Mouse (Mus musculus) ZHBTc4 (cell line): Measurements from ENCODE around the gene Slc25a28.

ENCODE experiments used
- DNase-seq: peaks from one replicate; pipeline ENCODE4 v3.0.0-alpha.2; 2011; ENCODE audit warnings: low read depth, low spot score

Slc25a28 gene

GRCm38 (mm10) chr19:43674730-43675524 is at the start of gene Slc25a28:
Slc25a28 (minus strand) TSS chr19:43674881.
- DNase-seq: peak; percentile 100

- DNase-seq: no peak
Measured at GRCm38 (mm10) chr19:43724194-43724593, 49.5 kb upstream of the Slc25a28 start.

DNA sequence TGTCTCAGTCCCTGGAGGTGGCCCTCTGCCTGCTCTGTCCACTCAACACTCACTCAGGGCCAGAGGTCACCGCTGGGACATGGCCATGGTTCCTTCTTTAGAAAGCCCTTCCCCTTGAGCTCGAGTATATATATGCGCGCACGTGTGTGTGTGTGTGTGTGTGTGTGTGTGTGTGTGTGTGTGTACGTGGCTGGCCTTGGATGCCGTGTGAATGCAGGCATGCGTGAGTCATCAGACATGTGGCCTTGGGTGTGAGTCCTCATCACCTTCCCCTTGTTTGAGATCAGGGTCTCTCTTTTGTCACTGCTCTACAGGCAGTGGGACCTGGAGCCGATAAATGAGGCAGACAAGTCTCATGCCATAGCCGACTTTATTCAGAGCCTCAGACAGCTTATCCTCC is 48.8 kb upstream of the Slc25a28 start:
- DNase-seq: no peak

DNA sequence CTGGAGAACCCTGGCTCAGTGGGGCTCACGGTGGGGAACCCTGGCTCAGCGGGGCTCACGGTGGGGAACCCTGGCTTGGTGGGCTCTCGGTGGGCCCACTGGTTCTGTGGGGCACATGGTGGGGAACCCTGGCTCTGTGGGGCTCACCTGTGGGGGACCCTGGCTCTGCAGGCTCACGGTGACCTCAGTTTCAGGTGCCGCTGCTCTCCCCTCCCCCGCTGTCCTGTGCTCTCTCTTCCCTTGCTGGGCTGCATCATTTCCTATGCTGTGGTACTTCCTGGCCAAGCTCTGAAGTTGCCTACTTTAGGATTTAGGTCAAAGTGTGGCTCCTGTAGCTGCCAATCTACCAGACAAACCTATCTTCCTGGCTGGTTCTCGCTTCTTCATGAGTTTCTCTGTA is 48.2 kb upstream of the Slc25a28 start:
- DNase-seq: no peak

DNA sequence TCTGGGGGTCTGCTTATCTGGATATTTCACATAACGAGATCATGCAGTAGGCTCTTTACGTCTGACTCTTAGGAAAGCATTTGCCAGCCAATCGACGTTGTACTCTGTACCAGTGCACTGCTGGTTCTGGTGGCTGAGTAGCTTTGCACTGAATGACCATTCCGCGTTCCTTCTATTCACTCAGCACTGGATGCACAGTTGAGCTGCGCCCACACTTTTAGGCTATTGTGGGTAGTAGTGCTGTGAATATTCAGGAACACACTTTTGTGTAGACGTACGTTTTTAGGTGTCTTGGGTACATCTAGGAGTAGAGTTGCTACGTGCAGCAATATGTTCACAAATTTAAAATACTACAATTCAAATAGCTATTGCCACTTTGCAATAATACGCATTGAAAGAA is 45.4 kb upstream of the Slc25a28 start:
- DNase-seq: no peak

DNA sequence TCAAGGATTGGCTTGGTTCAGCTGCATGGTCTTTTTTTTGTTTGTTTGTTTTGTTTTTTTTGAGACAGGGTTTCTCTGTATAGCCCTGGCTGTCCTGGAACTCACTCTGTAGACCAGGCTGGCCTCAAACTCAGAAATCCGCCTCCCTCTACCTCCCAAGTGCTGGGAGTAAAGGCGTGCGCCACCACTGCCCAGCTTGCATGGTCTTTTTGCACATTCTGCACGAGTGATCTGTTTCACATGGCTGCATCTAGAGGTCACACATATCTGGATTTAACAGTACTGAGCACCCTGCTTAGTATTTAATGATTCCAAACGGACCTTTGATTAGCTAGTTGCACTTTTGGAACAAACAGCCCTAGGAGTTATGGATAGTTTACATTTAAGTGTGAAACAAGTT is 37.3 kb upstream of the Slc25a28 start:
- DNase-seq: no peak

DNA sequence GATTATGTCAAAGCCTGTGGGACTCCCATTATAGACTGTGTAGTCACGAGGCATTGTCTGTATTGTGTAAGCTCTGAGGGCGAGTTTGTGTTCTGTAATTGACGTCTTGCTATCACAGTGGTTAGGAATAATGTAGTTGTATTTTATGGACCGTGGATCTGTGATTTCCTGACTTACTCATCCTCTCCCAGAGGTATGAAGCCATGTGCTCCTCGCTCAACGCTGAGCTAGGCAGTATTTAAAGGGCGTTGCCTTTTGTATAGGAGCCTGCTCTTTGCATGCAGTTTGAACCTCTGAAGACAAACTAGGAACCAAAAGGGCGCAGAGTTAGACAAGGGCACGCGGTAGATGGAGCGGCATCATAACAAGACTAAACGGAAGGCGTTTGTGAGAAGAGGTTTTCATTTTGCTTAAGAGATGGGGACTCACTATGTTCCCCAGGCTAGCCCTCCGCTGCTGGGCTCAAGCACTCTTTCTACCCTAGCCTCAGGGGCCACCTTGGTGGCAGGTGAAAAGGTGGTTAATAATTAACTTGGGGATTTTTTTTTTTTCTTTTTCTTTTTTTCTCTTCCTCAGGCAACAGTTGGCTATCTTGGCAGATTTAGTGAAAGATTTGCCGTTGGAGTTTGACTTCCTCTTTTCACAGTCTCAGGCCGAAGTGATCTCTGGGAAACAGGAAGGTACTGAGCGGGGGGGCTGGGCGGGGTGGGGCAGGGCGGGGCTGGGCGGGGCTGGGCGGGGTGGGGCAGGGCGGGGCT is 36.7 kb upstream of the Slc25a28 start:
- no peak for DNase-seq

GRCm38 (mm10) chr19:43709317-43709716 is 34.6 kb upstream of the Slc25a28 start:
- no peak for DNase-seq

DNA sequence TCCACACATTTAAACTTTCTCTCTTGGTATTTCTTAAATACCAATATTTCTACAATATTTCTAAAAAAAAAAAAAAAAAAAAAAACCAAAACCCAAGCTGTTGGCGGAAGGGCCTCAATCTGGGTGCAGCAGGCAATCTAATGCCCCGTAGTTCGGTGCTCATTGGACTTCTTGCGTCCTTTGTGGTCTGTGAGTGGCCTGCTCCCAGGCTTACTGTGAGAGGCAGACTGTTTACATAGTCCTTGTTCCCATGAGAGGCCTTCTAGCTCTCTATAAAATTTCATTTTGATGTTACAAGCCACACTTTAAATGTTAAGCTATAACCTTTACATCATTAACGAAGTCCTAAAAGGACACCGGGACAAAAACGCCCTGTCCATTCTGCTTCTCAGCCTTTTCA is 33.5 kb upstream of the Slc25a28 start:
- no peak for DNase-seq

GRCm38 (mm10) chr19:43704787-43705497 is 30.3 kb upstream of the Slc25a28 start:
- peak; percentile 21 for DNase-seq

DNA sequence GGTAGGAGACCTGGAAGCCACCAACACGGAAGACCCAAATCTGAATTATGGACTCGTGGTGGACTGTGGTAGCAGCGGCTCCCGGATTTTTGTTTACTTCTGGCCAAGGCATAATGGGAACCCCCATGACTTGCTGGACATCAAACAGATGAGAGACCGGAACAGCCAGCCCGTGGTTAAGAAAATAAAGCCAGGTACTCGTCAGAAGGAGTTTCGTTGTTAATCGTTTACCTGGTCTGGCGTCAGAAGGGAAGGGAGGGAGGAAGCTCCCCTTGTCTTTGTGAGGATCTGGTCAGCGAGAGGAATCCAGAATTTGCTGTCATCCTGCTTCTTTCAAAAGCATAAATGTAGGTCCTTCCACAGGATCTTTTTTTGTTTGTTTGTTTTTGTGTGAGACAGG is 29.5 kb upstream of the Slc25a28 start:
- no peak for DNase-seq

- DNase-seq: no peak
Measured at GRCm38 (mm10) chr19:43699763-43700155, 25.1 kb upstream of the Slc25a28 start.

GRCm38 (mm10) chr19:43699021-43699762 is 24.5 kb upstream of the Slc25a28 start:
- peak; percentile 44 for DNase-seq

- DNase-seq: no peak
Measured at GRCm38 (mm10) chr19:43697666-43698370, 23.1 kb upstream of the Slc25a28 start.

- DNase-seq: no peak
Measured at GRCm38 (mm10) chr19:43695514-43695964, 20.9 kb upstream of the Slc25a28 start.

GRCm38 (mm10) chr19:43692815-43693214 is 18.1 kb upstream of the Slc25a28 start:
- no peak for DNase-seq

GRCm38 (mm10) chr19:43689419-43690246 is 15.0 kb upstream of the Slc25a28 start, which contains the start of gene Entpd7:
Entpd7 (plus strand) TSS chr19:43689672.
- DNase-seq: peak; percentile 98

DNA sequence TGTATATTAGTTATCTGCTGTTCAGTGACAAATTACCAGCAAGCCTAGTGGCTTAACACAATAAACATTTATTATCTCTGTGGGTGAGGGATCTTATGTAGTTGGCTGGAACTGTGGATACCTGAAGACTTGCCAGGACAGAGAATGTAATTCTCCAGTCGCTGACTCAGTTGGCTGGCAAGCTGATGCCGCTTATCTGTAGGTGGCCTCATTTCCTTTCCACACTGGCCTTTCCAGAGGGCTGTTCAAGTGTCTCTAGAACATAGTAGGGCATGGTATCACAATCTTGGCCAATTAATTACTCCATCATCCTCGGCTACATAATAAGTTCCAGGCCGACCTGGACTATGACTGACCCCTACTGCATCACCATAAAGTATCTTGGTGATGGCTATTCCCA is 6.9 kb upstream of the Slc25a28 start:
- no peak for DNase-seq

DNA sequence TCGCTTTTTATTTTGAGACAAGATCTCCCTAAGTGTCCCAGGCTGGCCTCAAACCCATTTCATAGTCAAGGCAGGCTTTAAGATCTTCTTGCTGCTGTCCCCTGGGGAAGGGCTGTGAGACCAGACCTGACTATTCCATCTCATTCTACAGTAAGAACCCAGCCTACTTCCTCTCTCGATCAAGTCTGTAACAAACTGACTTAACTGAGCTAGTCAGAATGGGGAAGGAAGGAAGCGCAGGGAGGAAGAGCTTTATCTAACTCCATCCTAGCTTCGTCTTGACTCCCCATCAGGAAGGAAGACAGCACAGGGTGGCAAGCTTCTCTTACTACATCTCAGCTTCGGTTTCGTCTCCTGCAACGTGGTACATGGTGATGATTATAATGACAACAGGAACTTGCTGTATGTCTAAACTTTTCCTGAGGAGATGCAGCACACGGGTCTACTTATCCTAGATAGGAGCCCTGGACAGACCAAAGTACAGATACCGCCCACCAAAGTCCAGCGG is 4.8 kb upstream of the Slc25a28 start:
- DNase-seq: no peak
